Mouse (Mus musculus) gastrocnemius, postnatal 25 days (tissue): ENCODE data around the gene Srd5a1. TPM values are rescaled to one million over a fixed set of nuclear protein-coding genes. Genes with fewer than 3 reads are reported as not detected.

Source experiments
- DNase-seq: peaks from one replicate; pipeline ENCODE4 v3.0.0; 2022
- total RNA-seq, 2 experiments: library from RNA; stranded (reverse); gene quantifications; 1 replicate in 1 of 2; 2 replicates in 1 of 2; pipeline ENCODE4 v1.2.3; 2021

Srd5a1 gene
- total RNA-seq, 2 experiments from 2014 or later, result 0.31 to 1.1 TPM

DNA sequence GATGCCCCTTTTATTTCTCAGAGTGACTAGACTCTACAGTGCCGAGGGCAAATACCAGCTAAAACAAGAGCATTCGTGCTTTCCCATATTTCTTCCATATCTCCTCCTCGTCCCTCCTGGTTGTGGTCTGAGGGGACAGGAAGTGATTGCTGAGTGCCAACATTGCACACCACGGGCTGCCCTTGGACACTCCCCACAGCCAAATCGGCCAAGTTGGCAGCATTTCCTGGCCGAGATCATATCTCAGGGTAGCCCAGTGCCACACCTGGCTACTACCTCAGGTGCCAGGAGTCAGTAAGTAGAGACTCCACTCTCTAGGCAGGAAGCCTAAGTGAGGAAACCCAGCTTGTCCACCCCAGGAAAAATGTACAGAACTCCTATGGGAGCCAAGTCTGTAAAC lies 70.0 kb downstream of the Srd5a1 start:
- DNase-seq, result peak; percentile 50

DNA sequence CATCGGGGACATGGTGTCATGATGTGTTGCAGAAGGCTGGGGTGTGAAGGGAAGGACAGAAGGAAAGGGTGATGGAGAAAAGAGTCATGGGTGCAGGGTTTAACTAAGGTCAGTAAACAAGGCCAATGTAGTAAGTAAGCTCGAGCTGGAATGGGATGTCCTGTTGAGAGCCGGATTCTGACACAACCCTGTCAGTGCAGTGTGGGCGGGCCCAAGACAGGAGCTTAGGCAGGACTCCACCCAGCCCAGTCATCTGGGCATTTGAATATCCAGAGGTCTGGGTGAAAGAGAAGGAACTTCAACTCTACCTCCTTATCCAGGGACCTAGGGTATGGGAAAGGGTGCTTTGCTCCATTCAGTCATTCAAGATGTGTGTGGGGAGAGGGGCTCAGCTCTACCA lies 72.9 kb downstream of the Srd5a1 start:
- DNase-seq, result peak; percentile 46

DNA sequence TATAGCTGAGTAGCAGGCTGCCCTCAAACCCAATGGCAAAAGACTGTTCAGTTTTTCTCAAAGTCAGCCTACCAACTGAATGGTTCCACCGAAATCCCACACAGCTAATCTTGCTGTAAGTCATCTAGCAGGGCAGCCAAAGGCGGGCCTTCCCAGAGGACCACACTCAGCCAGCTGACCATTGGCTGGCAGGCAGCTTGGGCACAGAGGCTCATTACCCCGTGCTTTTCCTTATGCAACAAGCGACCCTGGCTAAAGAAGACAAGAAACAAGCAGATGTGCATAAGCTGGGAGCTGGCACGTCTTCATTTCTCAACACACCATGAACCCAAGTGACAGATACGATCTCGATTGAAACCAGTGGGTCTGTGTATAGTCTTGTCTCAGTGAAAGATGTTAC lies 73.9 kb downstream of the Srd5a1 start:
- DNase-seq, result peak; percentile 51

DNA sequence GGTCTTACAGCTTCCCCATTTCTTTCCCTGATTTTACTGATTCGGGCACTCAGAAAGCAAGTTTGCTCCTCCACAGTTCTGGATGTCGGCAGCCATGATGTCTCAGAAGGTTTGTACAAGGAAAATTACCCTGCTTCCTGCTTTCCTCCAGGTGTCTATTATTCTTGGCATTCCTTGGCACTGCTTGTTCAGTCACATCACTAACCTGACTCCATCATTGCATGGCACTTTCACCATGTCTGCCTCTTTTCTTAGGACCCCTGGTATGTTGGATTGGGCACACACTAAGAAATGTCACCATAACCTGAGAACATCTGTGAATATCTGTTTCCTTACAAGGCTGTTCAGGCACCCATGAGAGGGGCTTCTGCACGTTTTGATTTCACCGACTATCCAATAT lies 75.2 kb downstream of the Srd5a1 start:
- no peak for DNase-seq

DNA sequence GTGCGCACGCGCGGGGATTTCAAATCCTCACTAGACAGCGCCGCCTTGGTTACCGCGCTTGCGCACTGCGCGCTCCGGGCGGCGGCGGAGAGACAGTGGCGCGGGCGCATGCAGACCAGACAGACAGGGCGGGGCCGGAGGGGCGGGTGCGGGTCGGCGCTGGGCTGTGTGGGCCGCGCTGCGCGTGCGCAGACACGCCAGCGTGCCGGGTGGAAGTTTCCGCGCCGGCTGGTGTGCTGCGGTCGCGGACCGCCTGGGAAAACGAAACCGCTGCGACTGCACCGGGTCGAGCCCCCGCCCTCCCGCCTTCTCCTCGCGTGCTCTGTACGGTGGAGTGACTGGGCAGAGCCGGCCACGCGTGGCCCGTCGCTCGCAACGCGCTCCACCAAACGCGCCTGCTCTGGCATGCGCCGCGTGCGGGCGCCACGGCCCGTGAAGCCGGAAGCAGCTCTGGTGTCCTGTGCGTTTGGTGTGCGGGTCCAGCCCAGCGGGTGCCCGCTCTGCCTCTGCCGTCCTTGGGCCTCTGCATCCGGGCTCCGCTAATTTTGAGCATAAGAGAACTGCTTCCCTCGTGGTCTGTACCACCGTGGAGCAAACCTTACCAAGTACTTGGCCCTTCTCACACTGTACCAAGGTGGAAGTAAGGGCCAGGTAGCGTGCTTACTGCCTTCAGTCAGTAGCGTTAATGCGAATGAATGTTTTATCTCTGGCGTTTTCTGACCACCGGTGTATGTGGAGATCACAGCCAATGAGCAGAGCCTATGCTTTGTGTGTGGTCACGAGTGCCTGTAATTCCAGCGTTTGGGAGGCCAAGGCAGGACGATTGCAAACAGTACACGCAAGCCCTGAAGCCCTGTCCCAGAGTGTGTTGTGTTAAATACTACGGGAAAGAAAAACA lies 76.3 kb downstream of the Srd5a1 start:
- peak; percentile 99 for DNase-seq

DNA sequence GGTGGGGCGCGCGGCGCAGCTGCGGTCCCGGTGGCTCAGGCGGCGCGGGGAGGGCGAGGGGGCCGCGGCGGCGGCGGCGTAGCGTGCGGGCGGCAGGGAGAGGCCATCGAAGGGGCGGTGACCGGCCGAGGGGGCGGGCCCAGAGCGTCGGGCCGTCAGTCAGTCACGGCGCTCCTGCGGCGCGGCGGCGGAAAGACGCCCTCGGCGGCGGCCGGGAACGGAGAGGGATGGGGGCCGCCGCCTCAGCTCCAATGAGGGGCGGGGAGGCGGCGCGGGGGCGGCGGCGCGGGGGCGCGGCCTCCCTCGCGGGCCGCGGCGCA lies 76.9 kb downstream of the Srd5a1 start, which contains the start of gene Tent4a:
Tent4a (minus strand) TSS at position 284 of the 320 bp plus-strand sequence.
- DNase-seq, result no peak

DNA sequence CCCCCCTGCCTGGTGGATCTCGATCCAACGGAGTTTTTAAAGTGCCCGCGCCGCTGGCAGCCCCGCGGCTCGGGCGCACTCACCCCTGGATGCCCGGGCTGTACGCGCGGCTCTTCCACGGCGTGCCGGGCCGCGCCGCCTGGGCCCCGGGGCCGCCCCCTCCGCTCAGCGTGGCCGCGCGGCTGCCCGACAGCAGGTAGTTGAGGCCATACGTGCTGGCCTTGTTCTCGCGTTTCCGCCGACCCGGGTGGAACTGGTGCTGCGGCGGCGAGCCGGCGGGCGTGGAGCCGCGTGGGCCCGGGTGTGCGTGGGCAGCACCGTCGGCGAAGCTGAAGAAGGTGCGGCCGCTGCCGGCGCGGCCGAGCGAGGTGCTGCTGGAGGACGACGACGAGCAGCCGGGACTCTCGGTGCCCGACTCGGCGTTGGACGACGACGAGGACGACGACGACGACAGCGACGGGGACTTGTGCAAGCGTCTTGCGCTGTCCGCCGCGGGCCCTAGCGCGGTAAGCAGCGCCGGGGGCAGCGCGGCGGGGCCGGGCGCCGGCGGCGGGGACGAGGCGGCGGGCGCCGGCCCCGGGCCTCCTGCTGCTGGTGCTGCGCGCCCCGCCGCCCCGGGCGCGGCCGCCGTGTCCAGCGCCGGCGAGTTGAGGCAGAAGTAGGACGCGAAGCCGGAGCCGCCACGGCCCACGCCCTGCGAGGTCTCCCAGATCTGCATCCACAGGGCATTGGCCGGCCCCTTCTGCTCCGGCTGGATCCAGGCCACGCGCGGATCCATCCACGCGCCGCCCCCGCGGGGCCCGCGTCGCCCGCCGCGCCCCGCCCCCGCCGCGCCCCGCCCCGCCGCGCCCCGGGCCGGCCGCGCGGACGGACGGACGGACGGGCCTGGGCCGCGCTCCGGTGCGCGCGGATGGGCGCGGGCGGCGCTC lies 77.6 kb downstream of the Srd5a1 start, which contains the start of gene Nsun2:
Nsun2 (plus strand) TSS at position 342 of the 929 bp plus-strand sequence.
- peak; percentile 49 for DNase-seq

DNA sequence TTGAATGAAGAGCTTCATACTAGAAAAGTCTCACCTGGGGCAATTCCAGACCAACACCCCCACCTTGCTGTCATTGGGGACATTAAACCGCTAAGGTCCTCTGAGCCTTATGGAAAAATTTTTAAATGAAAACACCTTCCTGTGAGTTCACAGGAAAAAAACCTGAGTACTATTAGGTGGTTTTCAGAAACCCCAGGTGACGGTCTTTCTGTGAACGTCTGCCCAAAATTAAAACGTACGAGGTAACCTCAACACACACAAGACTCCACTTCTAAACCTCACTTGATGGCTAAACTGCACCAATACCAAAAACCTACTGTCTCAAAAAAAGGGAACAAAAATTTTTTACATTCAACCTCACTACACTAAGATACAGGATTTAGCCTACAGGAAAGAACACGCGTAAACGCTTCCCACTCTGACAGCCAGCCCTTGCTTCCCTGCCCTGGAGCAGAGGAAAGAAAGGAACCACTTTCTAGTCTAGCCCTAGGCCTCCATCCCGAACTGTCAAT lies 78.3 kb downstream of the Srd5a1 start:
- no peak for DNase-seq

DNA sequence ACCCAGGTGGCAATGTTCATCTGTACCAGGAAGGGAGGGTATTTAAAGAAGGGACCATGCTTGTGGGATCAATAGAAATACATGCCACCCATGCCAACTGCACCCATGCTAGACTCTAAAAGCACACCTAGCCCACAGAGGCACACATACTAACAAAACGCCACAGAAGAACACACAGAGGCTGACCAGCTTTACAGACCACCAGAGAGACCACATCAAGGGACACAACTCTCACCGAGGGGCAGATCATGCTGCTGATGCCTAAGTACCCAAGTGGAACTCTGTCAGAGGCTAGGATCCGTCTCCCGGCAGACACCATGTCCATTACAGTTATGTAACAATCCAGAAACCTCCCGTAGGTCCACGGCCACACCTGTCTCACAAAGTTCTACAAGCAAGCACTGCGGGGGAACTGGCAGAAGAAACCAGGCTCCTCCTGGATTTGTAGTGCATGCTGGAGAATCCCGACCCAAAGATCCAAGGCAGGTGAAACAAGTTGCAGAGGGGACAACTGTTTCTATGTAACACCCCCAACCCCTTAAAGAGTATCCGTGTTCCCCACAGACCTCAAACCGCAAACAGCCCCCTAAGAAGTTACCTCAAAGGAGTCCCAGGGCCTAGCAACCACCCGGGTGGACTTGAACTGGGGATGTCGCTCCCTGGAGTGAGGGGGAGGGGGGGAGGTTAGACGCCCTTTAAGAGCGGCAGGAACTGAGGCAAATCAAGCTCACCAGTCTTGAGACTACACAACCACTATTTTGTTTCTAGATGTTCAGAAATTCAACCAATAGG lies 78.9 kb downstream of the Srd5a1 start:
- DNase-seq, result no peak

DNA sequence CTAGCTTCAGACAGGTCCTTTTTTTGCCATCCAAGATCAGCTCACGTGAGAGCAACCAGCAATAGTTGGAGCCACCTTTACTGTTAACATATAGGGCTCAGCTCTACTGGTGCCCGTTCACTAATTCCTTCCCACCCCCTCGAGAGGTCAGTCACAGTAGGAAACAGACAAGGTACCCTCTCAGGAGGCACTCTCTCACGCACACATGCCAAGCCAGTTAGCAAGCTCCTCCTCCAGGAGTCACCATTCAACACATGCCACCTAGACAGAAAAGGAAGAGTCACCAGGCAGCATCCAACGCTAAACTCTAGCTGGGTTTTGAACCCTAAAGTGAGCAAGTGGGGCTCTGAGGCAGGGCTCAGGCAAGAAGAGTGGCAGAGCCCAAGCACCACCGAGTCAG lies 79.8 kb downstream of the Srd5a1 start:
- DNase-seq, result no peak

DNA sequence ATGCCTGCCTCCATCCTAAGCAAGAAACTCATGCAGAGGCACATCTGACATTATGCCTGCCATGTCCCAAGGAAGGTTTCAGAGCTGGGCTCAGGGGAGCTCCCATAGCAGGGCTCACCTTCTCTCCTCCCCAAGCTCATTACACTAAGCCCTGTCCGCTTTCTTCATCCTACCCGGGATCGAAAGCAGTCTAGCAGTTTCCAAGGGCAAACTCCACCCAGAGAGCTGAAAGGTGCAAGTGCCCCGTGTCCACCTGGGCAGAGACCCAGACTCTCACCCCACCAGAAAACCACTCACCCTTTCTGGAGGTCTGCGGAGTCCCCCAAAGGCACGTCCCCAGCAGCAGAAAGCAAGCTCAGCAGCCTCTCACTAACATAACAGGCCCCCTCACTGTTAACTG lies 80.3 kb downstream of the Srd5a1 start:
- no peak for DNase-seq

DNA sequence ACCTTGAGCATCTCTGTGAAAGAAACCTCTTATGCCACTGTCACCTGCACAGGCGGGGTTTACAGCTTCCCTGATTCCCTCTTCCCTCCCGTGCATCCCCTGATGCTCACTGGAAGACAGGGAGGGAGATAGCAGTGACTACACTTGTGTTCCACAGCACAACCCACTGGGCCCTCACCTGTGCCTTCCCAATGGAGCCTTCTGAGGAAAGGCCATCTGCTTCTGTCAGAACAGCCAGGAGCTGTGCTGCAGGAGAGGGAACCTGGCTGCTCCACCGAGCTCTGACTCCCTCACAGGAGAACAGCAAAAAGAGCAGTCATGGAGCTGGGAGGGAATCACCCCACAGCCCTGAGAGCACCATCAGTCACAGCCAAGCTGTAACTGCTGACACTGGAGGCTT lies 81.1 kb downstream of the Srd5a1 start:
- no peak for DNase-seq

DNA sequence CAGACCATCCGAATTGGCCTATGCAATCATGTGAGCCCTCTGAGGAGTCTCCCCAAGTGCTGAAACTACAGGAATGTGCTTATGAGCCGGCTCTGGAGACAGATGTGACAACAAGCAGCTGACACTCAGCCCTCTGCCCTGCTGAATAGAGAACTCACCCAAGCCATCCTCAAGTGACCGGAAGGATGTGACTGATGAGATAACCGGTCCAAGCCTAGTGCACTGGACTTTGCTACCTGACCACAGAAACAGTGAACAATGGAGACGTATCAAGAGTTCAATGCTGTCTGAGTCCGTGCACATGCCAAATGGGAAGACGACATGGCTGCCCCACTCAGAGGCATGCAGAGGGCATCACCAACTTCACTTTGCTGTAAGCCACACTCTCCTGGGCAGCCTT lies 82.7 kb downstream of the Srd5a1 start:
- DNase-seq, result no peak

DNA sequence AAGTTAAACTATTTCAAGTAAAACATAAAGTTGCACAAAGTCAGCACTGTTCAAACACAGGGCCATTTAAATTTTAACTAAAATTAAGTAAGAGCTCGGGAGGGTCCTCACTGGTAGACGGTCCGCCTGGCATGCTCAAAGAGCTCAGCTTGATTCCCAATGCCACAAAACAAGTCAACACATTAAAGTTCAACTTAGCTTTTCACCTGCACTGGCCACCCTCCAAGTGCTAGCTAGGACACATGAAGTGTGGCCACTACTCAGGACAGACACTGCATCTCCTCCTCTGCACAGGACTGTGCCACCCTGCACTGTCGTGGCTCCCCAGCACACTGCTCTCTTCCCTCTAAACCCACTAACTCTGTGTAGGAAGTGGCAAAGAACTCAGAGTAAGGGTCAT lies 85.4 kb downstream of the Srd5a1 start:
- no peak for DNase-seq

DNA sequence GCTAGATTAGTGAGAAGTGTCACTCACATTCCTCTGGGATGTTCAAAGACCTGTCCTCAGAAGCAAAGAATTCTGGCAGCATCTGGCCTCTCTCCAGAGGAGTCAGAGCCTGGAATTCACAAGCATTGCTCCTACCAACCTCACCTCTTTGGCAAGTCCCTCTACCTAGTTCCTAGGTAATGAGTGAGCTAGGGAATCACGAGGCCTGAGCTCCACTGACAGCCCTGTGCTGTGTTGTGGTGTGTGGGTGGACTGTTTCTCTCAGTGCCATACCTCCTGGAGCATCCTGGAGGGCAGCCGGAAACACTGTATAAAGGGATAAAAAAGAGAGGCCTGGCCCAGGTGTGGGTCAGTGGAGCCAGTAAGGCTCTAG lies 87.1 kb downstream of the Srd5a1 start:
- DNase-seq, result no peak

Other genes with a start within 250 kb of the Srd5a1 start
- 10 to 100 TPM; 37.8 to 39.2 TPM for gene Nsun2, start 77.7 kb downstream of the Srd5a1 start, total RNA-seq
- gene Tent4a, start 76.8 kb downstream of the Srd5a1 start, total RNA-seq, result 1 to 10 TPM; 6.0 to 6.2 TPM
- under 1 TPM; 0.27 to 0.64 TPM for gene Ube2ql1, start 128.4 kb upstream of the Srd5a1 start, total RNA-seq
- gene Med10, start 191.0 kb upstream of the Srd5a1 start, total RNA-seq, result 10 to 100 TPM in 1 of 2 experiments, 1 to 10 TPM in 1; 8.6 to 11.8 TPM